Mouse (Mus musculus) heart, adult 2 months (tissue): ENCODE data around the gene Hmgb2. TPM values are rescaled to one million over a fixed set of nuclear protein-coding genes. Genes with fewer than 3 reads are reported as not detected.

Experiments
- DNase-seq, 2 experiments: peaks; one replicate each; pipeline ENCODE4 v3.0.0; 2021
- H3K27ac ChIP-seq: fragments of 200-600 bp; 2 replicates; pipeline ENCODE4 v1.8.1; 2022
- H3K27me3 ChIP-seq: fragments of 200-500 bp; 2 replicates; pipeline ENCODE4 v1.6.1; 2012; ENCODE audit warnings: mild to moderate bottlenecking, low read length, inconsistent platforms, mixed read lengths; ENCODE audit not compliant: control insufficient read depth, insufficient read depth
- H3K36me3 ChIP-seq: fragments of 200-500 bp; 2 replicates; pipeline ENCODE4 v1.6.1; 2012; ENCODE audit warnings: low read length, inconsistent platforms; ENCODE audit not compliant: control insufficient read depth, insufficient read depth
- H3K4me1 ChIP-seq: fragments of 200-500 bp; 2 replicates; pipeline ENCODE4 v1.6.1; 2011; ENCODE audit warnings: low read length; ENCODE audit not compliant: control insufficient read depth, insufficient read depth
- H3K4me3 ChIP-seq: fragments of 200-600 bp; 2 replicates; pipeline ENCODE4 v1.8.1; 2022
- H3K79me2 ChIP-seq: fragments of 200-500 bp; replicated peaks from 2 replicates; pipeline ENCODE4 v1.6.1; 2012; ENCODE audit warnings: mild to moderate bottlenecking, inconsistent platforms, low read length, moderate library complexity, mixed read lengths; ENCODE audit not compliant: control insufficient read depth, insufficient read depth
- H3K9ac ChIP-seq: fragments of 200-500 bp; 2 replicates; pipeline ENCODE4 v1.6.1; 2012; ENCODE audit warnings: low read depth, mild to moderate bottlenecking, control low read depth, inconsistent platforms, low read length, mixed read lengths
- CTCF ChIP-seq: fragments of 200-600 bp; IDR thresholded peaks from 2 replicates; pipeline ENCODE4 v1.8.1; 2022; ENCODE audit warnings: antibody characterized with exemption, mild to moderate bottlenecking, moderate library complexity
- EP300 ChIP-seq: fragments of 200-500 bp; IDR thresholded peaks from 2 replicates; pipeline ENCODE4 v1.6.1; 2011; ENCODE audit warnings: low read depth, low read length, control low read depth; ENCODE audit not compliant: insufficient read depth
- POLR2A ChIP-seq: fragments of 200-500 bp; IDR thresholded peaks from 2 replicates; pipeline ENCODE4 v1.6.1; 2011; ENCODE audit warnings: mild to moderate bottlenecking, low read depth, low read length, control low read depth; ENCODE audit not compliant: insufficient read depth
- WGBS: fragments of 180-500 bp; shearing (Covaris S2); methylation state at CpG from one replicate; pipeline ENCODE4 v1.1.7; 2018; 5-methylcytosine and 5-hydroxymethylcytosine counted together
- intact Hi-C: fragments of 180-260 bp; cut with DNase I; formaldehyde crosslinking; loops from one replicate; pipeline ENCODE4 v1.15.1; 2025
- polyA plus RNA-seq: library from polyadenylated mRNA; depleted of rRNA; stranded (reverse); fragments of >200 nt; gene quantifications from 2 replicates; pipeline ENCODE4 v1.2.3, GENCODE M21; 2012
- total RNA-seq, 2 experiments: library from RNA; stranded (reverse); gene quantifications; 2 replicates each; pipeline ENCODE4 v1.2.3; 2021

The Hmgb2 gene
- total and polyA plus RNA-seq, 3 experiments, result 1.1 to 9.2 (median 9.1) TPM

GRCm38 (mm10) chr8:57538601-57539000, 26.9 kb downstream of the Hmgb2 start:
- H3K9ac ChIP-seq, result no peak overlapping the region
- intact Hi-C loops, result no loop called here
- H3K4me1 ChIP-seq, result no peaks in the 10 kb centered on the region
- no peak for TF ChIP-seq CTCF
- TF ChIP-seq POLR2A, result no peak
- no peak for TF ChIP-seq EP300
- 90% methylated on average over 7 of the region's 7 CpGs for WGBS
- no peaks in the 10 kb centered on the region for H3K79me2 ChIP-seq
- H3K27ac ChIP-seq, result no peak overlapping the region
- no peak for DNase-seq
- H3K36me3 ChIP-seq, result no peaks in the 10 kb centered on the region
- H3K27me3 ChIP-seq, result no peaks in the 10 kb centered on the region
- no peak overlapping the region for H3K4me3 ChIP-seq

DNA sequence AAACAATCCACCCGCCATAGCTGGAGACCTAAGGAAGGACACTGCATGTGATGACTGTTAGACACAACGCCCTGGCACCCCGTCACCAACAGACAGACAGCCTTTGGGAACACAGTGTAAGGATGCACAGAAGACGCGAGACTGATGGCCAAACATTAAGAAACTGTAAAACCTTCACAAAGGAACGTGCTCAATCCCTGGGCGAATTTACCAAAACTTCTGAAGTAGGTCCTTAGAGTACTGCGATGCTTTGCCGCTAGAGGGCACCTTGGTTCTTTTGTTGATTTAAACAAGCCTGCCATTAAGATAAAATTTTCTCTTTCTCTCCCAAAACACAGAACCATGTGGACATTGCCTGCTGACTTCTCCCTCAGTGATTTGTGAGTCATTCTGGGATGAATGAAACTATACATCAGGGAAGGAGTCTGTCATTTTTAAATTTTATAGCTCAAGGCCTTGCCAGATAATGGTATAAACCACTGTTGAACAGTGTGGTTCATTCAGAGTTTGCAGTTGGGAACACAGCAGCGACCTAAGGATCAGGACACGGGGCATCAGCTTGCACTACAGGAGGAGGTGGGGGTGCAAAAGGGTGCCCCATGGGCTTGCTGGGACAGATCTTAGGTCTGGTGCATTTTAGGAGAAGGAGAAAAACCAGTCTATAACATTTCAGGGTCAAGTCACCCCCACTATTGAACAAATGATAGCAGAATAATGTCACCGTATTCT, 28.6 kb downstream of the Hmgb2 start:
- Histone ChIP-seq H3K9ac (no peak overlapping the region), H3K36me3 (no peaks in the 10 kb centered on the region), H3K4me1 (no peaks in the 10 kb centered on the region), H3K79me2 (no peaks in the 10 kb centered on the region), H3K27me3 (no peaks in the 10 kb centered on the region), H3K27ac (no peak overlapping the region), H3K4me3 (no peak overlapping the region)
- WGBS, result 47% methylated on average over 12 of the region's 12 CpGs
- peak; percentile 50 to 73 for DNase-seq
- TF ChIP-seq CTCF (peak; percentile 89), POLR2A (no peak), EP300 (no peak)
- intact Hi-C loops, result loop anchor here (1.0 to 2.0 kb wide), 3 partner anchors 35 to 260 kb away; no protein-coding TSS in a partner anchor

GRCm38 (mm10) chr8:57540951-57541350, 29.2 kb downstream of the Hmgb2 start:
- H3K4me3 ChIP-seq, result no peak overlapping the region
- H3K36me3 ChIP-seq, result no peaks in the 10 kb centered on the region
- WGBS, result 75% methylated on average over 11 of the region's 11 CpGs
- no peaks in the 10 kb centered on the region for H3K27me3 ChIP-seq
- intact Hi-C loops, result loop anchor here (1.0 to 2.0 kb wide), 3 partner anchors 34 to 259 kb away; no protein-coding TSS in a partner anchor
- no peak for DNase-seq
- H3K27ac ChIP-seq, result no peak overlapping the region
- H3K9ac ChIP-seq, result no peak overlapping the region
- no peaks in the 10 kb centered on the region for H3K79me2 ChIP-seq
- no peak for TF ChIP-seq CTCF
- TF ChIP-seq EP300, result no peak
- no peak for TF ChIP-seq POLR2A
- no peaks in the 10 kb centered on the region for H3K4me1 ChIP-seq

GRCm38 (mm10) chr8:57541405-57541804, 29.7 kb downstream of the Hmgb2 start:
- Histone ChIP-seq H3K79me2 (no peaks in the 10 kb centered on the region), H3K36me3 (no peaks in the 10 kb centered on the region), H3K4me1 (no peaks in the 10 kb centered on the region), H3K27me3 (no peaks in the 10 kb centered on the region), H3K4me3 (no peak overlapping the region), H3K9ac (no peak overlapping the region), H3K27ac (no peak overlapping the region)
- intact Hi-C loops, result loop anchor here (2.0 kb wide), 2 partner anchors 33 to 249 kb away; no protein-coding TSS in a partner anchor
- WGBS, result 59% methylated on average over 9 of the region's 9 CpGs
- no peak for TF ChIP-seq EP300
- no peak for TF ChIP-seq POLR2A
- no peak for TF ChIP-seq CTCF
- DNase-seq, result no peak

DNA sequence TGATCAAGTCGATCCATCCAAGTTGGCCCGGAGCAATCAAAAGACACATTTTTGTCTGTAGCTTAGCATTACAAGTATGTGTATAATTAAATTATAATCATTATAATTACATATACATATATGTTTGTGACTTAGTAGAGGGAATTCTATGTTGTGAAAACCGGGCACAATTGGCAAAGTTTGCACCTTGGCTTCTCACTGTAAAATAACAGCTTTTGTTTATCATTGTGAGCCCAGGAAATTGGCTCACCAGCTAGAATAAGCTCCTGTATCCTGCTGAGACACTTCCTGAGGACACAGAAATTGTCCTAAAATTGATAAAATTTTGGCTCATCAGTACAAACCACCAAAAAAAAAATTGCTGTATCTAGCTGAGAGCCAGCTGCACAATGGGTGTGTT, 34.7 kb downstream of the Hmgb2 start:
- H3K4me1 ChIP-seq, result no peaks in the 10 kb centered on the region
- no peaks in the 10 kb centered on the region for H3K36me3 ChIP-seq
- WGBS, result 71% methylated on average over 3 of the region's 3 CpGs
- no peak overlapping the region for H3K4me3 ChIP-seq
- intact Hi-C loops, result no loop called here
- no peaks in the 10 kb centered on the region for H3K27me3 ChIP-seq
- H3K27ac ChIP-seq, result no peak overlapping the region
- H3K79me2 ChIP-seq, result no peaks in the 10 kb centered on the region
- DNase-seq, result no peak
- no peak overlapping the region for H3K9ac ChIP-seq
- TF ChIP-seq CTCF (no peak), POLR2A (no peak), EP300 (no peak)

DNA sequence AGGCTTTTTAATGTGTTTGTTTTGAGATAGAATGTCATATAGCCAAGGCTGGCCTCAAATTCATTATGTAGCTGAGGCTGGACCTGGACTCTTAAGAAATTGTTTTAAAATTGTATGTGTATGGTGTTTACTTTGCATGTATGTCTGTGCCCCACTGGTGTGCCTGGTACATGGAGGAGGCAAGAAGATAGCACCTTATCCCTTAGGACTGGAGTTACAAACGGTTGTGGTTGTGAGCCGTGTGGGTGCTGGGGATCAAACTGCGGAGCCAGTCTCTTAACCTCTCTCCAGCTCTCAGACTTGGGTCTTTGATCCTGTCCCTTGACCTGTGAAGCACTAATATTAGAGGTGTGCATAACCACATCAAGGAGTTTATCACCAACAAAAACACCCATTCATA, 35.1 kb downstream of the Hmgb2 start:
- TF ChIP-seq POLR2A, result no peak
- TF ChIP-seq CTCF, result no peak
- no peak overlapping the region for H3K4me3 ChIP-seq
- H3K79me2 ChIP-seq, result no peaks in the 10 kb centered on the region
- H3K9ac ChIP-seq, result no peak overlapping the region
- H3K27me3 ChIP-seq, result no peaks in the 10 kb centered on the region
- no peaks in the 10 kb centered on the region for H3K36me3 ChIP-seq
- H3K27ac ChIP-seq, result no peak overlapping the region
- no peak for DNase-seq
- 90% methylated on average over 3 of the region's 3 CpGs for WGBS
- intact Hi-C loops, result no loop called here
- H3K4me1 ChIP-seq, result no peaks in the 10 kb centered on the region
